Mouse (Mus musculus) CH12.LX (cell line): ENCODE results near the gene Cntln.

Experiments
- CTCF ChIP-seq, 2 experiments: IDR thresholded peaks in 1 of 2; conservative IDR thresholded peaks in 1 of 2; 2 replicates each; pipeline ENCODE4 v1.5.1; 2011 to 2012; ENCODE audit warnings: low read depth in 2 of 2, low read length in 2 of 2, improper control_type of control experiment in 1 of 2, inconsistent platforms in 1 of 2, mild to moderate bottlenecking in 1 of 2, moderate library complexity in 1 of 2
- HCFC1 ChIP-seq: IDR thresholded peaks from 2 replicates; pipeline ENCODE4 v1.6.1; 2012; ENCODE audit warnings: low read depth, mild to moderate bottlenecking, inconsistent platforms, low read length, improper control_type of control experiment
- JUN ChIP-seq: IDR thresholded peaks from 2 replicates; pipeline ENCODE4 v1.6.1; 2011; ENCODE audit warnings: low read depth, mild to moderate bottlenecking, low read length, improper control_type of control experiment, moderate library complexity; ENCODE audit not compliant: insufficient read depth
- MXI1 ChIP-seq: IDR thresholded peaks from 2 replicates; pipeline ENCODE4 v1.6.1; 2011; ENCODE audit warnings: mild to moderate bottlenecking, low read depth, low read length, improper control_type of control experiment
- USF1 ChIP-seq: IDR thresholded peaks from 2 replicates; pipeline ENCODE4 v1.6.1; 2014; ENCODE audit warnings: low read depth, mild to moderate bottlenecking, inconsistent platforms, low read length, improper control_type of control experiment
- ZC3H11A ChIP-seq: IDR thresholded peaks from 2 replicates; pipeline ENCODE4 v1.6.1; 2012; ENCODE audit warnings: low read depth, mild to moderate bottlenecking, inconsistent platforms, low read length, improper control_type of control experiment
- ZMIZ1 ChIP-seq: IDR thresholded peaks from 2 replicates; pipeline ENCODE4 v1.6.1; 2012; ENCODE audit warnings: low read depth, mild to moderate bottlenecking, inconsistent platforms, low read length, improper control_type of control experiment
- ZNF384 ChIP-seq: IDR thresholded peaks from 2 replicates; pipeline ENCODE4 v1.6.1; 2012; ENCODE audit warnings: low read depth, low read length, improper control_type of control experiment, inconsistent platforms

- no peak for TF ChIP-seq CTCF (conservative IDR thresholded peaks at IDR 0.05 in 1 of 2, IDR thresholded peaks at IDR 0.05 in 1 of 2; ENCODE audit: low read depth in 2 of 2, low read length in 2 of 2)
- no peak for TF ChIP-seq ZMIZ1
- TF ChIP-seq ZC3H11A: no peak
- TF ChIP-seq JUN: no peak
- TF ChIP-seq USF1: no peak
- no peak for TF ChIP-seq ZNF384
- TF ChIP-seq MXI1: no peak
- TF ChIP-seq HCFC1: no peak
These were observed 121.5 kb downstream of the Cntln start for GRCm38 (mm10) chr4:85005581-85005980.
